Mouse (Mus musculus): ENCODE measurements around the gene Kif9.

DNA sequence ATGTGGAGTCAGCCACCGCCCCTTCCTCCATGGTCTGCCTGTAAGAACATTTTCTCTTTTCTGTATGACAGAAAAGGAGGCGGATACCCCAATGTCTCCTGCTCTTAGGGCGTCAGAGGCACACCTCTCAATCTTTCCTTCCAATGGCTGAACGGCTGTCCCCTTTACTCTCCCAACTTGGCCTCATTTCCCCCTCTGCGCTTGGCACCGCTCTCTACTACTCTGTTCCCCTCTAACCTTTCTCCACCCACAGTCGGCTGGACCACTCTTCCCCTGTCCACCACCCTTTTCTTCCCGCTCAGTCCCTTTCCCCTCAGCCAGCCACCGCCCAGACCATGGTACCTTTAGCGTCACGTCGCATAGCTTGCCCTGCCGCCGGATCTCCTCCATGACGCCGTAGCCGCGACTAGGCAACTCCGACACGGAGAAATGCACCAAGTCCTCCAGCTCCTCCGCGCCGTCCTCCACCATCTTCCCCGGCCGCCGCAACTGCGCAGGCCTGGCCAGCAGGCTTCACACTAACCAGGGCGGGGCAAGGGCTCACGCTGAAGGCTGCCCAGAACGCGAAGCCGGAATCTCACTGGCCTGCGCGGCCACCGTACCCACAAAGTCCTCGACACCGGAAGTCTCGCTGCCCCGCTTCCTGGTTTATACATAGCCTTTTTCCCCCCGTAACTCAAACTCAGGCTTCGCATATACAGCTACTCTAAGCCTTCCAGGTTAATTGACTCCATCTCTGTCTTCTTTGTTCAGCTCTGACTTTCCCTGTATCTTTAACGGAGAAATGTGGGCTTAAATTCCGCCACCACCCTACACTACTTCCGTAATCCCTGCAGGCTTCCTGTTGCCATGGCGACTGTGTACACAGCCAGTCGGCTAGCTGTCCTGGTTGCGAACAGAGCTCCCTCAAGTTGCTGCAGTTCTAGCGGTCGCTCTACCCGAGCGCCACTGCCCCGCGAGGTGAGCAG lies at the start of gene Kif9, which contains the start of gene Klhl18:
- TF ChIP-seq POLR2A (IDR thresholded peaks at IDR 0.05; ENCODE audit: insufficient read length, low read depth): peak; percentile 97
- no peak for TF ChIP-seq MAX (IDR thresholded peaks at IDR 0.05; ENCODE audit: low read depth)
- no peak for TF ChIP-seq USF1 (IDR thresholded peaks at IDR 0.05; ENCODE audit: low read depth)
- TF ChIP-seq REST (IDR thresholded peaks at IDR 0.05; ENCODE audit: insufficient read depth, insufficient read length): no peak
- TF ChIP-seq E2F4 (IDR thresholded peaks at IDR 0.05; ENCODE audit: insufficient read depth): no peak
